Mouse (Mus musculus) cerebellum, adult 9-11 months (tissue): ENCODE results near the gene Zfp704.
A peak's percentile ranks its signal among the peaks of the same experiment; 100 is the strongest.

Source experiments
- DNase-seq: peaks from one replicate; pipeline ENCODE4 v3.0.0; 2022

Gene Zfp704

DNA sequence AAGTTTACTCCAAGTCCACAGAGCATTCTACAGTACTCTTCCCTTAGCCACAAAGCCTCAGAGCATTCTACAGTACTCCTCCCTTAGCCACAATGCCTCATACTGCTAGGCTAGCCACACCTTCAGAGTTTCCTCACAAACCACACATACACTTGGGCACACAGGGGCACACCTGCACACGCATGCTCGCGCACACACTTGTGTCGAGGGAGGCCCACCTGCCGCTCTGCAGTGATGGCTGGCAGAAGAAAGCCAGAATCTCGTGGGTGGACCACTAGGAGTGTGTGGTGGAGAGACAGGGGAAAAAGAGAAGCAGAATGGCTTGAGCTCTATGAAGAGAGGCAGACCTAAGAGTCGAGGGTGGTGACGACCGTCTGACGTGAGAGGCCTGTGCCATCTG, 97.7 kb downstream of the Zfp704 start:
- DNase-seq: no peak

DNA sequence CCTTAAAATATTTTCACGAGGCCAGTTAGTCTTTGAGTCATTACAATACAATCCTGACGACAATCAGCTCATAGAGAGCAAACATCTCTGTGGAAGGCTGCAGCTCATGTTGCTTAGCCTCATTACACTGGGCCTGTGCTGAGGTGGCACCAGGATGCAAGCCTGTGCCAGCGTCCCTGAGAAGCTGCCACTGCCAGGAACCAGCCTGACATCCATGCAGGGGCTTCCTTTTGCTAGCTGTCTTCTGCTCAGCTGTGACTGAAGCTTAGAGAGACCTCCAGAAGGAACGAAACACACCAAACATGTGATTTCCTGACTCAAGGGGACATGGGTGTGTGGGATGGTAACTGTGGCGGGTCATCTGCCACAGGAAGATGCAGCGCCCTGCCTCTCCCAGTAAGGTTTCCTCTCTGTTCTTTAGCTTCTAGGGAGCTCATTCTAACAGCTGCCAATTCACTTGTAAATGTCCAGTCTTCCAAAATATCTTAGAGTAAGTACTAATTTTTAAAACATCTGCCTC, 104.1 kb downstream of the Zfp704 start:
- no peak for DNase-seq

GRCm38 (mm10) chr3:9504371-9504770, 105.5 kb downstream of the Zfp704 start:
- no peak for DNase-seq

GRCm38 (mm10) chr3:9500725-9501124, 109.2 kb downstream of the Zfp704 start:
- peak; percentile 95 for DNase-seq

- DNase-seq: peak; percentile 70
Measured at GRCm38 (mm10) chr3:9499994-9500553, 109.8 kb downstream of the Zfp704 start.

DNA sequence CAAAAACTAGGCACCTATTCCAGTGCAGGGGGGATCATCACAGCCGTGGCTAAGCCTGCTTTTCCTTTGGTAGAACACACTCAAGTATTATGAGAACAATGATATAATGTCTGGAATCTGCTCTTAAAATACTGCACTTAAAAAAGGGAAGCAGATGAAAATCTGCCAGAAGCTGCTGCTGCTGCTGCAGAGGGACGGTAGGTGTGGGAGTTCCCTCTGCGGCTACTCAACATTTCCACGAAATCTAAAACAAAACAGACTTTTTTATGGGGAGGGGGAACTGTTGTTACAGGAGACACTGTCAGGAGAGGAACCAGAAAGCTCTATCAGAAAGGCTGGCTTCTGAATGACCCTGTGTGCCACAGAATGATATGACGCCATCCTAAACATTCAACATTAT, 110.4 kb downstream of the Zfp704 start:
- DNase-seq: no peak

DNA sequence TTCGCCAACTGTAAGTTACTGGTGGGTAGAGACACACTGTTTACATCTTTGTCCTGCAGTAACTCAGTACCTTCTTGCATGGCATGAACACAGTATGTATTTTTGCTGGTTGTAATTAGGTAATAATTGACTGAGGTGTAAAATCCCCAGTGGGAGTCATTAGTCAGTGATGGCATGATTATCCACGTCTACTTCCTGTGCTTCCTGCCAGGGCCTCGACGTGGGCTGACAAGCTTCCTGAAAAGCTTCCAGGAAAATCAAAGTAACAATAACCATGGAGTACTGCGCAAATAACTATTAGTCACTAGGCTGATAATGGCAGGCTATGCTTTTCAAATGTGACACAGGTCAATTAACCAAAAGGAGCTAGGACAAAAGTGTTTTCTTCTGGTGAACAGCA, 112.6 kb downstream of the Zfp704 start:
- DNase-seq: no peak

- no peak for DNase-seq
Measured at GRCm38 (mm10) chr3:9491766-9492283, 118.1 kb downstream of the Zfp704 start.

DNA sequence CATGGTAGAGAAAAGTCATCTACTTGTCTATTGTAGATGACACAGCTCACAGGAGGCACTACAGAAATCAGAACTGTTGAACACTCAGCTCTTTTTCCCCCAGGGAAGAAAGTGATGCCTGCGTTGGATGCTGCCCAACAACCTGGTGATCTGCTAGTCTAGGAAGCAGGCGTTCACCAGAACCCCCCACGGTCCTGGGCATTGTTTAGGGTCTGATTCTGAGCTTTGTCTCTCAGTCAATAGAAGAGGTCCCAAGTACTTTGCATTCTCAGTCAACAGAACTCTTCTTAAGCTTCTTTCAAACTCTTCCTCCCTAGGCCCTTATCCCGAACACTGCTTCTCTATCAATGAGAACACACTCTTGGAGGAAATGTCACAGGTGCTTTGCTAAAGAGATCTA, 122.2 kb downstream of the Zfp704 start:
- DNase-seq: no peak

DNA sequence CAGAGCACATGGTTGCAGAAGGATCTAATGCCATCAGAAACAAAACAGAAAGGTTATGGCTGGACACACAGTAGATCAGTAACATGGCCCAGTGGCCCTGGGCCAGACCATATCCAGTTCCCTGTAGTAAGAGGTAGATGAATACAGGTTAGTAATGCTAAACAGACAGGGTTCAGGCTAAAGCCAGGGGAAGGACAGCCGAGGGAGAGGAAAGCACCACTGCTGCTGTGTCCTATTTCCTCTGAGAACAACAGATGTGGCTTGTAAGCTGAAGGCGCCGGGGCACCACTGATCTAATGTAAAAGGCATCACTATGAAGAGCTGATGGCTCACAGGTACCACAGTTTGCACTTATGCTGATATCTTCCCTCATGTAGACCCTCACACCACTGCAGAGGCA, 124.4 kb downstream of the Zfp704 start:
- DNase-seq: no peak

DNA sequence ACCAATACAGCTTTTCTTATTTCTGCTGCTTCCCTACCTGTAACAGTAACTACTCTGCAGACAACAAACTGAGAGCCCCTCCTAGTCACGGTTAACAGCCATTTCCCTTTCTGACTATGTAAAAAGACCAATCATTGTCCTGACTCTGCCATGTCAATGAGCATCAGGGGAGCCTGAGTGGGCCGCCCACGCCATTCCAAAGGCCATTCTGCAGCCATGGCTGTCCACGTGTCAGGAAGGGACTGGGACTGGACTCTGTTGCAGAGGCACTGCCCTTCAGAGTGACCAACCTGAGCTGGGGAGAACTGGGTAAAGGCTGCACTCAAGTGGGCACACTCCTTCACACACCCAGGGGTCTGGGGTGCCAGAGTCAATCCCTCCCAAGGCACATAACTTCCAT, 127.9 kb downstream of the Zfp704 start:
- no peak for DNase-seq

GRCm38 (mm10) chr3:9481358-9481757, 128.5 kb downstream of the Zfp704 start:
- DNase-seq: peak; percentile 45

GRCm38 (mm10) chr3:9480936-9481335, 128.9 kb downstream of the Zfp704 start:
- DNase-seq: no peak

DNA sequence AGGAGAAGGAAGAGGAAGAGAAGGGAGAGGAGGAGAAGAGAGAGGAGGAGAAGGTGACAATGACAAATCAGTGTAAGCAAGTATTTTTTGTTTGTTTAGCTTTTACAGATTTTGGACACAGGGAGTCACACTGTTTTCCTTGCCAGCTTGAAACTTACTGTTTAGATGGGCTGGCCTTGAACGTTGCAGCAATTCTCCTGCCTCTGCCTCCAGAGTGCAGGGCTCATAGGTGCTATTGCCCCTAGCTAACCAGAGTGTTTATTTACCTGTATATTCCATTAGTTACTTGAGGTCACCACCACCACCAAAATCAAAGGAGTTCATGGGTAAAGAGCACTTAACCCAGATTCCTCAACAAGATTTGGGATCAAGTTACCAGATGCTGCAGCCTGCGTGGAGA, 132.5 kb downstream of the Zfp704 start:
- DNase-seq: no peak

- DNase-seq: no peak
Measured at GRCm38 (mm10) chr3:9476336-9476735, 133.5 kb downstream of the Zfp704 start.

- DNase-seq: no peak
Measured at GRCm38 (mm10) chr3:9475501-9475900, 134.4 kb downstream of the Zfp704 start.

DNA sequence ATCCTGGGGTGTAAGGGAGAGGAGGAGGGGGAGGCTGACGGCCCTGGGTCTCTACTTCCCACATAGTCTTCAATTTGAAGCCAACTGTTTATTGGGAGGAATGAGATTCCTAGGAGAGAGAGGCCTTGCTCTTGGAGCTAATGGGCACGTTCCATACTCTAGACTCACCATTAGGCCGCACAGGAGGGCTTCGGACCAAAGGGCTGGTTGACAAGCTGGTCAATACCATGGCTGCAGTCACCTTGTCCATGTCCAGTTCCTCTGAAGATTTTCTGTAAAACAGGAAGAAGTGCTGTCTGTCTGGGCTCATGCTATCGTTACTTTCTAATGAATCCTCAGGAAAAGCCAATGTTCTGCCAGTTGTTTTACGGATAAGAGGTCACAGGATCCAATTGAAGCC, 135.6 kb downstream of the Zfp704 start:
- DNase-seq: no peak

DNA sequence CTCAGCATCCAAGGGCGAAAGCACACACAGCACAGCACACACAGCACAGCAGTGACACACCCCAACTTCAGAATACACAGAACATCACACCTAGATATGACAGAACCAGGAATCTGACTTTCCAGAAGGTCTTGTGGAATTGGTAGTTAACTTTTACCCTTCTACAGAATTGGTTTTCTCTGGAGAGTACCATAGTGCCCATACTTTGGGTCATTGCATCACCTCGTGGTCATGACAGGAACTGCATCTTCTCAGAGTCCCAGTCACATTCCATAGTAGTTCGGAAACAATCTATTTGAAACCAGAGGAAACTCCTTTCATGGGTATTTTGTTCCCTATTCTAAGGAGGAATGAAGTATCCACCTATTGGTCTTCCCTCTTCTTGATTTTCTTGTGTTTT, 143.6 kb downstream of the Zfp704 start:
- DNase-seq: no peak

- DNase-seq: no peak
Measured at GRCm38 (mm10) chr3:9465731-9466130, 144.2 kb downstream of the Zfp704 start.

DNA sequence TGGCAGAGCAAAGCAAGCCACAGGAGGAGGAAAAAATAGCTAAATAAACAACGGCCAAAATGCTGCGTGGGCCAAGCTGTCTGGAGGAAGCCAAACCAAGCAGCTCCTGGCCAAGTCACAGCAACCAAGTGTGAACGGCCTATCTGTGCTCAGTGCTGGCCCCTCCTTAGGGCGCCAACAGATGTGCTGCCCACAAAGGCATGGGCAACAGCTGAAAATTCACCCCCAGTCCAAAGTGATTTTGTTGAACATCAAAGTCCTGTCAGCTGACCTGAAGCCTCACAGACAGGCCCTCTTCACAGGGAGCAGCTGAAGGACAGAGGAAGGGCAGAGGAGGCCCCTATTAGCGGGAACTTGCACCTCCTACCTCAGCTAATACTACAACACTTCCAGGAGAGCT, 148.2 kb downstream of the Zfp704 start:
- DNase-seq: no peak

DNA sequence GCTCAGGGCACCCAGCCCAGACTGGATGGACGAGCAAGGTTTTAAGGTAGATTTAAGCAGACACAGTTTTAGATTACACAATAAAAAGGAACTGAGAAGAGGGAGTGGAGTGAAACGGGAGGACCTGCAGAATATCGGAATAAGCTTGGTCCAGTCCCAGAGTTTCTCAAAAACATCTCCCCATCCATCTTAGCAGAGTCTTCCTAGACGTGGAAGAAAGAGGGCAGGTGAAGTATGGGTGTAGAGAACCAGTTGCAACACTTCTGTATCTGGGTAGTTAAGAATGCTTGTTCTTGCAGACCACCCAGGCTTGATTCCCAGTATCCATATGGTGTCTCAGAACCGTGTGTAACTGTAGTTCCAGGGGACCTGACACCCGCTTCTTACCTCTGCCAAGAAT, 149.6 kb downstream of the Zfp704 start:
- DNase-seq: no peak

- no peak for DNase-seq
Measured at GRCm38 (mm10) chr3:9456380-9456890, 153.4 kb downstream of the Zfp704 start.

GRCm38 (mm10) chr3:9455351-9455750, 154.5 kb downstream of the Zfp704 start:
- DNase-seq: no peak

- no peak for DNase-seq
Measured at GRCm38 (mm10) chr3:9454556-9455330, 155.1 kb downstream of the Zfp704 start.
